Mouse (Mus musculus) ES-E14 (cell line): Measurements from ENCODE around the gene Hs2st1. TPM values are rescaled to one million over a fixed set of nuclear protein-coding genes. Genes with fewer than 3 reads are reported as not detected.

Experiments used
- DNase-seq: peaks from one replicate; pipeline ENCODE4 v3.0.0-alpha.2; 2013; ENCODE audit warnings: low read depth, low spot score
- H3K27ac ChIP-seq: 2 replicates; pipeline ENCODE4 v1.5.1; 2012; ENCODE audit warnings: low read depth, mild to moderate bottlenecking, low read length, moderate library complexity, mixed read lengths; ENCODE audit not compliant: poor library complexity, insufficient read depth, severe bottlenecking
- H3K36me3 ChIP-seq: 2 replicates; pipeline ENCODE4 v1.6.1; 2012; ENCODE audit warnings: mild to moderate bottlenecking, low read length, moderate library complexity, mixed read lengths; ENCODE audit not compliant: control insufficient read depth, poor library complexity, insufficient read depth, severe bottlenecking
- H3K4me1 ChIP-seq, 2 experiments: fragments of 150-350 bp in 1 of 2; sonication (generic) in 1 of 2; 2 replicates each; pipeline ENCODE4 v1.6.1; 2012; ENCODE audit warnings: low read length in 2 of 2, mild to moderate bottlenecking in 1 of 2, mixed read lengths in 1 of 2; ENCODE audit not compliant: control insufficient read depth in 2 of 2, insufficient read depth in 2 of 2, poor library complexity in 1 of 2
- H3K4me3 ChIP-seq, 2 experiments: fragments of 150-350 bp in 1 of 2; sonication (generic) in 1 of 2; 2 replicates each; pipeline ENCODE4 v1.5.1; 2012; ENCODE audit warnings: low read length in 2 of 2, low read depth in 1 of 2, mild to moderate bottlenecking in 1 of 2, mixed read lengths in 1 of 2; ENCODE audit not compliant: insufficient read depth in 1 of 2, poor library complexity in 1 of 2, severe bottlenecking in 1 of 2
- H3K9ac ChIP-seq: 2 replicates; pipeline ENCODE4 v1.6.1; 2012; ENCODE audit warnings: low read depth, mild to moderate bottlenecking, low read length, mixed read lengths; ENCODE audit not compliant: poor library complexity, insufficient read depth, severe bottlenecking
- H3K9me3 ChIP-seq: fragments of 150-350 bp; sonication (generic); 2 replicates; pipeline ENCODE4 v1.6.1; 2012; ENCODE audit warnings: low read depth, mild to moderate bottlenecking, low read length; ENCODE audit not compliant: control insufficient read depth, insufficient read depth
- CHD2 ChIP-seq: IDR thresholded peaks from 2 replicates; pipeline ENCODE4 v1.6.1; 2014; ENCODE audit warnings: mild to moderate bottlenecking, low read depth, low read length, inconsistent platforms
- HCFC1 ChIP-seq: IDR thresholded peaks from 2 replicates; pipeline ENCODE4 v1.6.1; 2012; ENCODE audit warnings: low read length, inconsistent platforms, borderline replicate concordance; ENCODE audit not compliant: insufficient read depth
- MAFK ChIP-seq: IDR thresholded peaks from 2 replicates; pipeline ENCODE4 v1.6.1; 2014; ENCODE audit warnings: mild to moderate bottlenecking, low read depth, low read length, inconsistent platforms; ENCODE audit not compliant: insufficient read depth
- ZC3H11A ChIP-seq: IDR thresholded peaks from 2 replicates; pipeline ENCODE4 v1.6.1; 2012; ENCODE audit warnings: low read depth, mild to moderate bottlenecking, inconsistent platforms, low read length, borderline replicate concordance
- ZNF384 ChIP-seq: IDR thresholded peaks from 2 replicates; pipeline ENCODE4 v1.6.1; 2012; ENCODE audit warnings: low read depth, low read length, inconsistent platforms
- in situ Hi-C, 2 experiments: fragments of 600-800 bp; cut with MboI; formaldehyde crosslinking; loops; one replicate each; pipeline ENCODE4 v1.15.1; 2025; ENCODE audit warnings: low sequenced_read_pairs in 2 of 2, inconsistent platforms in 1 of 2; ENCODE audit not compliant: unreplicated experiment in 2 of 2
- total RNA-seq: library from RNA; depleted of rRNA; stranded (reverse); fragments of 300-350 nt; gene quantifications from 2 replicates; pipeline ENCODE4 v1.2.3, GENCODE M21; 2012

The Hs2st1 gene
- total RNA-seq, 1 experiment = 29.9 TPM

GRCm38 (mm10) chr3:144432143-144432577 is 137.8 kb downstream of the Hs2st1 start:
- Histone ChIP-seq H3K27ac (no peak overlapping the region), H3K9me3 (no peaks in the 10 kb centered on the region), H3K36me3 (0 out of 2 replicates have a peak, but pooled peaks cover 3% of the 10 kb centered on the region), H3K4me1 (peaks cover 5% of the 10 kb centered on the region in 2 experiments; a peak in 3 of 4 replicates), H3K9ac (no peak overlapping the region), H3K4me3 (no peak overlapping the region)
- no peak for TF ChIP-seq ZC3H11A
- no peak for TF ChIP-seq HCFC1
- TF ChIP-seq CHD2 = no peak
- TF ChIP-seq MAFK = no peak
- no peak for TF ChIP-seq ZNF384
- in situ Hi-C loops = no loop called here
- no peak for DNase-seq

GRCm38 (mm10) chr3:144428514-144429431 is 141.2 kb downstream of the Hs2st1 start:
- DNase-seq = no peak
- Histone ChIP-seq H3K27ac (no peak overlapping the region), H3K9me3 (no peaks in the 10 kb centered on the region), H3K36me3 (0 out of 2 replicates have a peak, but pooled peaks cover 3% of the 10 kb centered on the region), H3K4me3 (no peak overlapping the region), H3K9ac (no peak overlapping the region), H3K4me1 (no peaks in the 10 kb centered on the region)
- in situ Hi-C loops = no loop called here
- TF ChIP-seq HCFC1 (no peak), ZNF384 (no peak), MAFK (no peak), CHD2 (no peak), ZC3H11A (no peak)

- Histone ChIP-seq H3K4me3 (no peak overlapping the region), H3K36me3 (0 out of 2 replicates have a peak, but pooled peaks cover under 1% of the 10 kb centered on the region), H3K9ac (no peak overlapping the region), H3K27ac (no peak overlapping the region), H3K9me3 (no peaks in the 10 kb centered on the region), H3K4me1 (peaks cover 0 to 8% of the 10 kb centered on the region in 2 experiments; a peak in 2 of 4 replicates)
- no peak for DNase-seq
- in situ Hi-C loops = no loop called here
- TF ChIP-seq HCFC1 (no peak), ZC3H11A (no peak), MAFK (no peak), CHD2 (no peak), ZNF384 (no peak)
Observed at GRCm38 (mm10) chr3:144425041-144425448, 144.9 kb downstream of the Hs2st1 start.

- H3K9me3 ChIP-seq = no peaks in the 10 kb centered on the region
- H3K27ac ChIP-seq = peak overlapping the region; percentile 82; the same call in 1 of the 2 replicates
- DNase-seq = no peak
- H3K4me1 ChIP-seq = peaks cover 0 to 10% of the 10 kb centered on the region in 2 experiments; a peak in 2 of 4 replicates
- H3K4me3 ChIP-seq = no peak overlapping the region
- in situ Hi-C loops = no loop called here
- no peak overlapping the region for H3K9ac ChIP-seq
- TF ChIP-seq HCFC1 (no peak), ZC3H11A (no peak), CHD2 (no peak), ZNF384 (no peak), MAFK (no peak)
- no peaks in the 10 kb centered on the region for H3K36me3 ChIP-seq
Observed at GRCm38 (mm10) chr3:144421404-144422180, 148.4 kb downstream of the Hs2st1 start.
